Mouse (Mus musculus) bone marrow, adult 2 months (tissue): ENCODE measurements around the gene Hist1h3a. TPM values are rescaled to one million over a fixed set of nuclear protein-coding genes. Genes with fewer than 3 reads are reported as not detected.

Source experiments
- H3K27ac ChIP-seq: fragments of 200-500 bp; 2 replicates; pipeline ENCODE4 v1.5.1; 2012; ENCODE audit warnings: low read depth, mild to moderate bottlenecking, control low read depth, inconsistent platforms, low read length; ENCODE audit not compliant: control insufficient read depth, poor library complexity, insufficient read depth
- H3K4me1 ChIP-seq: fragments of 200-500 bp; 2 replicates; pipeline ENCODE4 v1.6.1; 2011; ENCODE audit warnings: low read length; ENCODE audit not compliant: control insufficient read depth, insufficient read depth
- H3K4me3 ChIP-seq: fragments of 200-500 bp; replicated peaks from 2 replicates; pipeline ENCODE3; 2011; ENCODE audit warnings: mild to moderate bottlenecking, low read depth, low read length, control low read depth; ENCODE audit not compliant: control insufficient read depth
- CTCF ChIP-seq: fragments of 200-500 bp; IDR thresholded peaks from 2 replicates; pipeline ENCODE4 v1.5.1; 2011; ENCODE audit warnings: low read length, control low read depth; ENCODE audit not compliant: control insufficient read depth, insufficient read depth
- POLR2A ChIP-seq: fragments of 200-500 bp; IDR thresholded peaks from 2 replicates; pipeline ENCODE4 v1.6.1; 2011; ENCODE audit warnings: low read depth, mild to moderate bottlenecking, control low read depth, low read length, borderline replicate concordance; ENCODE audit not compliant: control insufficient read depth
- WGBS: fragments of 180-500 bp; shearing (Covaris S2); methylation state at CpG from one replicate; pipeline ENCODE4 v1.1.7; 2018; 5-methylcytosine and 5-hydroxymethylcytosine counted together
- polyA plus RNA-seq: library from polyadenylated mRNA; stranded (reverse); fragments of >200 nt; gene quantifications from 2 replicates; pipeline ENCODE4 v1.2.4, GENCODE M21; 2011; ENCODE audit warnings: low replicate concordance; ENCODE audit not compliant: missing spikeins, insufficient read depth, insufficient read length

The Hist1h3a gene
- polyA plus RNA-seq, 1 experiment: 30.9 TPM

DNA sequence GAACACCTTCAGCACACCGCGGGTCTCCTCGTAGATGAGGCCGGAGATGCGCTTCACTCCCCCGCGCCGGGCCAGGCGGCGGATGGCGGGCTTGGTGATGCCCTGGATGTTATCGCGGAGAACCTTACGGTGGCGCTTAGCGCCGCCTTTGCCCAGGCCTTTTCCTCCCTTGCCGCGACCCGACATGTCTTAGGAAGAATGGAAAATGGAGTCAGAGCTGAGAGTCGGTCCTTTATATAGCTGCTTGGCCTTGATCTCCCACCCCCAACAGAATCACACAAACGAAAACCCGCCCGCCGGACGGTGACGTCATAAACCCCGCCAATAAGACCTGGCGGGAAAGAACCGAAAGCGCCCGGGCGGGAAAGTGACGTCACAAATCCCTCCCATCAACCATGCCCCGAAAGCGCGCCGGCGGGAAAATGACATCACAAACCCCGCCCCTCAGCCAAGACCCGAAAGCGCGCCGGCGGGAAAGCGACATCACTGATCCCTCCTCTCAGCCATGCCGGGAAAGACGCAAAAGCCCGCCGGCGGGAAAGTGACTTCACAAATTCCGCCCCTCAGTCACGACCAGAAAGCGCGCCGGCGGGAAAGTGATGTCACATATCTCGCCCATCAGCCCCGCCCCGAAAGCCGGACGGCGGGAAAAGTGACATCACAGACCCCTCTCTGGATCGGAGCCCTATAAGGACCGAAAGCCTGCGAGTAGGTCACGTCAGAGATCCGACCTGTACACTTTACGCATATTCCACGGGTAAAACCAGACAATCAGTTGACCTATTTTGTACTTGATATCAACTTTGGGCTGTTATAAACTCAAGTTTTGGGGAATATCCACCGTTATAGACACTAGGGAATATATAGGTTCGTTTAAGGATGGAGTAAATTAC is 968 bp downstream of the Hist1h3a start, which contains the start of gene Hist1h4a:
TSS of gene Hist1h4a (minus strand) at position 259 of the 893 bp plus-strand sequence.
- TF ChIP-seq POLR2A (peak; percentile 93), CTCF (no peak)
- WGBS: under 1% methylated on average over 67 of the region's 72 CpGs
- H3K4me1 ChIP-seq: no peaks in the 10 kb centered on the region; the same call in 1 of the 2 replicates
- peak within 1 kb of the TSS; percentile 99 for H3K27ac ChIP-seq
- peak within 1 kb of the TSS; percentile 66 for H3K4me3 ChIP-seq

DNA sequence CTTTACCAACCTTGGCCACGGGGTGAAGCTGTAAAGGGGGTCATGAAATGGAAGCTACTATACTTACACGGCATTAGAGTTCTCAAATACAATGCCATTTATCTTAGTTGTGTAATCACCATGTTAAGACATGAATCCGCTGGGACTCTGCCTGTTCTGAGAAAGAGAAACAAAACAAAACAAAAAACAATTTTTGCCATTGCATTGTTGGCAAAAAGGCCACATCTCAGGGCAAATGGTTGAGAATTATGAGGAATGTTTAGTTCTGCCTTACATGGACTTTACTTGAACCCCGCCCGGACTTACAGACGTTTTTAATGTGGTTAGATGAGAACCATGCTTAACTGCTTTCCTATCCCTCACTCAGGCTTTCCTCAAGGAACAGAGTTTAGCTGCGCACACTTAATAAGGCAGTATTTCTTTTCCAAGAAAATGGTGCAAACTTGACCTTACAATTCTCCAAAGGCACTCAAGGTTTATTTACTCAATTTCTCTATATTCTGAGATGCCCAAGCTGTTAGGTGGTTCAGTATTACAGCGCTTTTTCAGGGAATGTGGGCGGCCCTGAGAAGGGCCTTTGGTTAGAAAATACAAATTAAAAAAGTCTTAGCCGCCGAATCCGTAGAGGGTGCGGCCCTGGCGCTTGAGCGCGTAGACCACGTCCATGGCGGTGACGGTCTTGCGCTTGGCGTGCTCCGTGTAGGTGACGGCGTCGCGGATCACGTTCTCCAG is 1.8 kb downstream of the Hist1h3a start:
- TF ChIP-seq POLR2A (no peak), CTCF (no peak)
- under 1% methylated on average over 23 of the region's 27 CpGs for WGBS
- peaks cover 2% of the 10 kb centered on the region; the same call in 1 of the 2 replicates for H3K4me1 ChIP-seq
- H3K4me3 ChIP-seq: peak overlapping the region; percentile 49
- peak overlapping the region; percentile 99 for H3K27ac ChIP-seq

DNA sequence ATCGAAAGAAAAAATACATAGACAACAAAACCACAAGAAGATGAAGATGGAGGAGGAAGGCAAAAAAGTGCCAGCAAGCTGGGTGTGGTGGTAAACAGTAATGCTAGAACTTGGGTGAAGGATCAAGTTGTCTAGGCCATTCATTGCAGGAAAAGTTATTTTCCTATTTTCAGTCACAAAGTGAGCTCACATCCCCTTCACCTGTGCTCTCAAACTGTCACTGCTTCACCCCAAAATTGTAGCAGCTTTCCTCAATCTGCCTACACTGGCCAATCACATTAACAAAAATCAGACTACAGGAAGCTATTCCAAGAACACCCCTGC is 2.3 kb downstream of the Hist1h3a start:
- peaks cover 2% of the 10 kb centered on the region; the same call in 1 of the 2 replicates for H3K4me1 ChIP-seq
- 38% methylated on average over 1 of the region's 1 CpGs for WGBS
- peak overlapping the region; percentile 3 for H3K4me3 ChIP-seq
- TF ChIP-seq CTCF (no peak), POLR2A (no peak)
- H3K27ac ChIP-seq: peak overlapping the region; percentile 56; the same call in 1 of the 2 replicates

DNA sequence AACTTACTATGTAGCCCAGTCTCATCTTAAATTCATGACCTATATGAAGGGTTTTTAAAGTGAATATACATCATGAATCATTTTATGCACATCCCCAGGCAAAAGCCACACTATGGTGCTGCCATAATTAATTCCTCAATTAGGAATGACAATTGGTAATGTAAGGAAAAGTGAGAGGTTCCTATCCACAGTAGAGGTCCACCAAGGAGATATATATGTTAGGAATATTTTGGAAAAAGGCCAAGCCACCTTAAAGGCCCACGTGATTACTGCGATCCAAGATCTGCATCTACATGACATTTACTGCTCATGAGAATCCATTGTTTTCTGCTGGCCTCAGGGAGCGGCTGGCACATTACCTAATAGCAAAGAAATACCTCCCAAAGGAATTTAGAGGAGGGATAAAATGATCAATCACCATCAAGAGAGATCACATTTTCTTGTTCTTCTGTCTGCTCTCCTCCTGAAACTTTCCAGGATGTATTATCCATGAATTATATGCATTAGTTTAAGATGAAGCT is 2.9 kb downstream of the Hist1h3a start:
- no peak for TF ChIP-seq POLR2A
- no peak for TF ChIP-seq CTCF
- H3K27ac ChIP-seq: no peak overlapping the region
- 90% methylated on average over 3 of the region's 3 CpGs for WGBS
- no peak overlapping the region for H3K4me3 ChIP-seq
- peaks cover 2% of the 10 kb centered on the region; the same call in 1 of the 2 replicates for H3K4me1 ChIP-seq

GRCm38 (mm10) chr13:23757921-23758320 is 4.3 kb downstream of the Hist1h3a start:
- Histone ChIP-seq H3K4me1 (peaks cover 2% of the 10 kb centered on the region; the same call in 1 of the 2 replicates), H3K27ac (no peak overlapping the region), H3K4me3 (no peak overlapping the region)
- TF ChIP-seq CTCF (no peak), POLR2A (no peak)
- WGBS: 40% methylated on average over 3 of the region's 3 CpGs

- H3K27ac ChIP-seq: peak overlapping the region; percentile 98
- peak overlapping the region; percentile 49 for H3K4me3 ChIP-seq
- TF ChIP-seq CTCF: no peak
- peak; percentile 94; the same call in 1 of the 2 replicates for TF ChIP-seq POLR2A
- under 1% methylated on average over 19 of the region's 23 CpGs for WGBS
- peaks cover 2% of the 10 kb centered on the region; the same call in 1 of the 2 replicates for H3K4me1 ChIP-seq
Observed at GRCm38 (mm10) chr13:23757211-23757773, 4.9 kb downstream of the Hist1h3a start.

GRCm38 (mm10) chr13:23756790-23757189 is 5.4 kb downstream of the Hist1h3a start, which contains the start of gene Hist1h4b:
Hist1h4b (plus strand) TSS chr13:23757013.
- peak within 1 kb of the TSS; percentile 49 for H3K4me3 ChIP-seq
- peaks cover 2% of the 10 kb centered on the region; the same call in 1 of the 2 replicates for H3K4me1 ChIP-seq
- 0% methylated on average over 22 of the region's 22 CpGs for WGBS
- TF ChIP-seq POLR2A: peak; percentile 99
- no peak for TF ChIP-seq CTCF
- H3K27ac ChIP-seq: peak within 1 kb of the TSS; percentile 98
